Mouse (Mus musculus) midbrain, embryonic 14.5 days (tissue): Measurements from ENCODE around the gene Dph2. TPM values are rescaled to one million over a fixed set of nuclear protein-coding genes. Genes with fewer than 3 reads are reported as not detected.

Experiments used
- ATAC-seq: fragments of 200-750 bp; cut with Nextera tagmentation; 2 replicates; pipeline ENCODE4 v1.8.0; 2017; ENCODE audit warnings: moderate number of reproducible peaks, moderate library complexity; ENCODE audit not compliant: low FRiP score, low TSS enrichment
- DNase-seq: peaks from one replicate; pipeline ENCODE4 v3.0.0-alpha.2; 2015
- H3K27ac ChIP-seq: fragments of 300-500 bp; sonication (generic); replicated peaks from 2 replicates; pipeline ENCODE4 v1.5.1; 2014; ENCODE audit warnings: mild to moderate bottlenecking, low read depth, low read length, moderate library complexity
- H3K27me3 ChIP-seq: fragments of 300-500 bp; sonication (generic); 2 replicates; pipeline ENCODE4 v1.6.1; 2014; ENCODE audit warnings: low read length, control low read depth, mixed read lengths; ENCODE audit not compliant: control insufficient read depth, insufficient read depth
- H3K36me3 ChIP-seq: fragments of 300-500 bp; sonication (generic); 2 replicates; pipeline ENCODE4 v1.6.1; 2014; ENCODE audit warnings: low read length, control low read depth; ENCODE audit not compliant: control insufficient read depth, insufficient read depth
- H3K4me1 ChIP-seq: fragments of 300-500 bp; sonication (generic); 2 replicates; pipeline ENCODE4 v1.6.1; 2014; ENCODE audit warnings: mild to moderate bottlenecking, antibody characterized with exemption, low read length, control low read depth; ENCODE audit not compliant: control insufficient read depth, insufficient read depth
- H3K4me2 ChIP-seq: fragments of 300-500 bp; sonication (generic); 2 replicates; pipeline ENCODE4 v1.6.1; 2014; ENCODE audit warnings: mild to moderate bottlenecking, low read length, moderate library complexity
- H3K4me3 ChIP-seq: fragments of 300-500 bp; sonication (generic); replicated peaks from 2 replicates; pipeline ENCODE4 v1.5.1; 2014; ENCODE audit warnings: low read depth, low read length
- H3K9ac ChIP-seq: fragments of 300-500 bp; sonication (generic); replicated peaks from 2 replicates; pipeline ENCODE4 v1.6.1; 2014; ENCODE audit warnings: mild to moderate bottlenecking, low read length, moderate library complexity
- H3K9me3 ChIP-seq: fragments of 300-500 bp; sonication (generic); 2 replicates; pipeline ENCODE4 v1.6.1; 2016; ENCODE audit warnings: low read length, control low read depth, mixed read lengths; ENCODE audit not compliant: control insufficient read depth
- WGBS: fragments of 180-500 bp; shearing (Covaris S2); extraction: QIAGEN DNeasy Blood & Tissue Kit; methylation state at CpG from one replicate; pipeline ENCODE4 v1.1.7; 2014; 5-methylcytosine and 5-hydroxymethylcytosine counted together
- polyA plus RNA-seq: library from polyadenylated mRNA; unstranded; fragments of >200 nt; fragmentation: Nextera tagmentation; extraction: Ambion mirVana; gene quantifications from 2 replicates; pipeline ENCODE4 v1.2.1, GENCODE M21; 2014

Dph2 gene
- polyA plus RNA-seq, 1 experiment from 2014 or later: 20.6 TPM

GRCm38 (mm10) chr4:117887920-117888319 lies 3.9 kb downstream of the Dph2 start:
- Histone ChIP-seq H3K4me3 (no peak overlapping the region; the same call in 1 of the 2 replicates), H3K9ac (no peak overlapping the region)

GRCm38 (mm10) chr4:117887133-117887532 lies 4.7 kb downstream of the Dph2 start, which contains the start of gene Atp6v0b:
TSS of gene Atp6v0b (minus strand) at chr4:117887333.
- H3K9me3 ChIP-seq: no peaks in the 10 kb centered on the region
- no peaks in the 10 kb centered on the region for H3K27me3 ChIP-seq
- H3K4me3 ChIP-seq: peak within 1 kb of the TSS; percentile 95
- DNase-seq (peak; percentile 96), ATAC-seq (peak; percentile 87)
- peaks cover 39% of the 10 kb centered on the region for H3K36me3 ChIP-seq
- peak within 1 kb of the TSS; percentile 84 for H3K4me2 ChIP-seq
- peaks cover 27% of the 10 kb centered on the region for H3K4me1 ChIP-seq
- 0% methylated on average over 36 of the region's 37 CpGs for WGBS
- H3K27ac ChIP-seq: peak within 1 kb of the TSS; percentile 55; the same call in 1 of the 2 replicates
- peak within 1 kb of the TSS; percentile 86 for H3K9ac ChIP-seq

More at GRCm38 (mm10) chr4:117887920-117888319, 3.9 kb downstream of the Dph2 start:
- DNase-seq (no peak), ATAC-seq (no peak)
- H3K27ac ChIP-seq: no peak overlapping the region
- peak overlapping the region; percentile 84 for H3K4me2 ChIP-seq
- H3K4me1 ChIP-seq: peaks cover 23% of the 10 kb centered on the region
- WGBS: 77% methylated on average over 2 of the region's 2 CpGs
- peaks cover 39% of the 10 kb centered on the region for H3K36me3 ChIP-seq
- H3K27me3 ChIP-seq: no peaks in the 10 kb centered on the region
- no peaks in the 10 kb centered on the region for H3K9me3 ChIP-seq

- Histone ChIP-seq H3K9me3 (no peaks in the 10 kb centered on the region), H3K4me2 (peak overlapping the region; percentile 84), H3K27ac (peak overlapping the region; percentile 55; the same call in 1 of the 2 replicates), H3K36me3 (peaks cover 39% of the 10 kb centered on the region), H3K27me3 (no peaks in the 10 kb centered on the region), H3K4me1 (peaks cover 31% of the 10 kb centered on the region), H3K9ac (peak overlapping the region; percentile 86), H3K4me3 (peak overlapping the region; percentile 95)
- 3% methylated on average over 24 of the region's 24 CpGs for whole genome bisulfite sequencing
- ATAC-seq (no peak), DNase-seq (no peak)
Observed at GRCm38 (mm10) chr4:117886644-117887043, 5.2 kb downstream of the Dph2 start.

GRCm38 (mm10) chr4:117885994-117886393 lies 5.8 kb downstream of the Dph2 start:
- Histone ChIP-seq H3K36me3 (peaks cover 40% of the 10 kb centered on the region), H3K4me3 (peak overlapping the region; percentile 95), H3K9ac (peak overlapping the region; percentile 86; the same call in 1 of the 2 replicates)

GRCm38 (mm10) chr4:117885093-117885492 lies 6.7 kb downstream of the Dph2 start:
- Histone ChIP-seq H3K27me3 (no peaks in the 10 kb centered on the region), H3K4me3 (no peak overlapping the region), H3K27ac (no peak overlapping the region), H3K4me2 (no peak overlapping the region), H3K9ac (no peak overlapping the region), H3K9me3 (no peaks in the 10 kb centered on the region), H3K4me1 (peaks cover 31% of the 10 kb centered on the region), H3K36me3 (peaks cover 45% of the 10 kb centered on the region)
- no peak for DNase-seq
- 93% methylated on average over 10 of the region's 10 CpGs for WGBS
- ATAC-seq: no peak

More at GRCm38 (mm10) chr4:117885994-117886393, 5.8 kb downstream of the Dph2 start:
- ATAC-seq: no peak
- no peak overlapping the region for H3K27ac ChIP-seq
- no peak for DNase-seq
- H3K4me2 ChIP-seq: peak overlapping the region; percentile 84
- WGBS: 85% methylated on average over 9 of the region's 9 CpGs
- no peaks in the 10 kb centered on the region for H3K9me3 ChIP-seq
- peaks cover 28% of the 10 kb centered on the region for H3K4me1 ChIP-seq
- no peaks in the 10 kb centered on the region for H3K27me3 ChIP-seq

- Histone ChIP-seq H3K27me3 (no peaks in the 10 kb centered on the region), H3K4me1 (peaks cover 35% of the 10 kb centered on the region), H3K27ac (no peak overlapping the region), H3K4me2 (peak overlapping the region; percentile 78), H3K9ac (peak overlapping the region; percentile 89), H3K9me3 (no peaks in the 10 kb centered on the region), H3K4me3 (peak overlapping the region; percentile 82; the same call in 1 of the 2 replicates), H3K36me3 (peaks cover 45% of the 10 kb centered on the region)
- ATAC-seq (no peak), DNase-seq (no peak)
- WGBS: 100% methylated on average over 1 of the region's 1 CpGs
Observed at GRCm38 (mm10) chr4:117884146-117884545, 7.7 kb downstream of the Dph2 start.

- DNase-seq: peak; percentile 87
- ATAC-seq: peak; percentile 60
- Histone ChIP-seq H3K27me3 (no peaks in the 10 kb centered on the region), H3K9me3 (no peaks in the 10 kb centered on the region), H3K9ac (peak within 1 kb of the TSS; percentile 89), H3K4me1 (peaks cover 35% of the 10 kb centered on the region), H3K27ac (peak within 1 kb of the TSS; percentile 78), H3K4me2 (peak within 1 kb of the TSS; percentile 78), H3K36me3 (peaks cover 52% of the 10 kb centered on the region), H3K4me3 (peak within 1 kb of the TSS; percentile 82)
- under 1% methylated on average over 75 of the region's 103 CpGs for WGBS
Observed at GRCm38 (mm10) chr4:117882701-117883691, 8.8 kb downstream of the Dph2 start, which contains the start of gene B4galt2. TSS of gene B4galt2 (minus strand) at chr4:117883487.

GRCm38 (mm10) chr4:117878703-117879102 lies 13.1 kb downstream of the Dph2 start:
- no peak for ATAC-seq
- Histone ChIP-seq H3K36me3 (peaks cover 68% of the 10 kb centered on the region), H3K4me1 (peaks cover 18% of the 10 kb centered on the region), H3K27me3 (no peaks in the 10 kb centered on the region), H3K4me3 (no peak overlapping the region), H3K27ac (no peak overlapping the region), H3K9me3 (no peaks in the 10 kb centered on the region), H3K9ac (no peak overlapping the region), H3K4me2 (no peak overlapping the region)
- 80% methylated on average over 5 of the region's 5 CpGs for WGBS
- no peak for DNase-seq
